In the genomic region with DNA sequence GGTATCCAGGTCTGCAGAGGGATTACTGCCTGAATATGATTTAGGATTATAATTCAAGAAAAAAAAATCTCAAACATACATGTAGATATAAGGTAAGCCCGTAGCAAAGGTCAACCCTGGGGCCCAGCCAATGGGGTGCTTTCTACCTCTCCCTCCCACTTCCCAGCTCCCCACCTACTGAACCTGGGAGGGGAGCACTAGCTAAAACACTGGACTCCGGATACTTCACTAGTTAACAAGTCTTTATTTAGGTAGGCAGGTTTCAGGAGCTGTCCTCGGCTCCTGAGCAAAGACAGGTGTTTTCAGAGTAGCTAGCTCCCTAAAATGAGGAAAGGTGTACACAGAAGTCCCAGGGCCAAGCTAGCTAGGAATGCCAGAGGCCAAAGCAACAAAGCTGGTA, we compare ENCODE assay signal across 14 mouse cellular contexts. TPM values are rescaled to one million over a fixed set of nuclear protein-coding genes. Genes with fewer than 3 reads are reported as not detected.
A peak's percentile ranks its signal among the peaks of the same experiment; 100 is the strongest.
DNase-seq lines count a peak whose midpoint lies in the region; ATAC-seq and TF ChIP-seq lines count a peak whose summit lies in the region.
"Had no signal": no experiment of that assay in that cellular context is flagged by ENCODE, and none has a peak within 500 bp of the region (broad histone marks: within the 10 kb centered on the region; RNA-seq: fewer than 3 reads in every experiment).

No protein-coding gene starts in this region.

- TF ChIP-seq POLR2A in bone marrow macrophage, adult 2 months (IDR thresholded peaks at IDR 0.05; ENCODE audit: borderline replicate concordance, low read depth, low read length), result no peak

- no peak for ATAC-seq in intestine, embryonic 15.5 days
- ATAC-seq in intestine, postnatal 0 days, result no peak
- no peak for ATAC-seq in intestine, embryonic 16.5 days
- ATAC-seq in midbrain, embryonic 14.5 days (ENCODE audit: low FRiP score, low TSS enrichment), result no peak
- ATAC-seq: lung, postnatal 0 days had no signal

- 75% methylated on average over 3 of the region's 3 CpGs for WGBS in intestine, embryonic 15.5 days
- 65% methylated on average over 3 of the region's 3 CpGs for WGBS in intestine, postnatal 0 days
- WGBS in intestine, embryonic 16.5 days, result 71% methylated on average over 3 of the region's 3 CpGs
- 84% methylated on average over 3 of the region's 3 CpGs for WGBS in midbrain, embryonic 14.5 days

- peaks cover 10% of the 10 kb centered on the region for H3K4me1 ChIP-seq in intestine, embryonic 15.5 days (replicated peaks)
- peaks cover 4% of the 10 kb centered on the region; the same call in 1 of the 2 replicates for H3K4me1 ChIP-seq in intestine, postnatal 0 days (replicated peaks; ENCODE audit: control insufficient read depth, insufficient read depth, low read length)
- peaks cover 19% of the 10 kb centered on the region for H3K4me1 ChIP-seq in bone marrow macrophage, adult 2 months (ENCODE audit: control insufficient read depth, insufficient read depth, low read length)
- H3K4me1 ChIP-seq in intestine, embryonic 16.5 days (ENCODE audit: control insufficient read depth, insufficient read depth, low read length), result peaks cover 12% of the 10 kb centered on the region
- peaks cover 13% of the 10 kb centered on the region for H3K4me1 ChIP-seq in midbrain, embryonic 14.5 days (ENCODE audit: control insufficient read depth, insufficient read depth, low read length)

- TF ChIP-seq CTCF in intestine, postnatal 0 days (IDR thresholded peaks at IDR 0.05; ENCODE audit: low read depth), result no peak
- no peak for TF ChIP-seq CTCF in bone marrow macrophage, adult 2 months (IDR thresholded peaks at IDR 0.05; ENCODE audit: low read depth, low read length)

- H3K27ac ChIP-seq in intestine, embryonic 15.5 days, result no peak overlapping the region
- no peak overlapping the region for H3K27ac ChIP-seq in intestine, postnatal 0 days (ENCODE audit: low read depth, low read length)
- peak overlapping the region; percentile 85 for H3K27ac ChIP-seq in bone marrow macrophage, adult 2 months (ENCODE audit: insufficient read depth, low read depth, low read length)
- no peak overlapping the region for H3K27ac ChIP-seq in intestine, embryonic 16.5 days (ENCODE audit: low read length)
- H3K27ac ChIP-seq in midbrain, embryonic 14.5 days (replicated peaks; ENCODE audit: low read depth, low read length), result peak overlapping the region; percentile 88

- H3K4me3 ChIP-seq in intestine, embryonic 15.5 days (replicated peaks), result no peak overlapping the region
- no peak overlapping the region for H3K4me3 ChIP-seq in intestine, postnatal 0 days (ENCODE audit: low read depth, low read length)
- no peak overlapping the region for H3K4me3 ChIP-seq in bone marrow macrophage, adult 2 months (ENCODE audit: insufficient read depth, low read length)
- no peak overlapping the region for H3K4me3 ChIP-seq in intestine, embryonic 16.5 days (ENCODE audit: low read length)
- H3K4me3 ChIP-seq in midbrain, embryonic 14.5 days (replicated peaks; ENCODE audit: low read depth, low read length), result no peak overlapping the region

- H3K36me3 ChIP-seq in intestine, embryonic 15.5 days, result peaks cover 4% of the 10 kb centered on the region
- H3K36me3 ChIP-seq in intestine, postnatal 0 days (ENCODE audit: control insufficient read depth, insufficient read depth), result peaks cover 21% of the 10 kb centered on the region
- peaks cover 6% of the 10 kb centered on the region; the same call in 1 of the 2 replicates for H3K36me3 ChIP-seq in intestine, embryonic 16.5 days (ENCODE audit: control insufficient read depth, insufficient read depth, low read length)
- H3K36me3 ChIP-seq in midbrain, embryonic 14.5 days (ENCODE audit: control insufficient read depth, insufficient read depth, low read length), result peaks cover 23% of the 10 kb centered on the region

- no peaks in the 10 kb centered on the region for H3K9me3 ChIP-seq in intestine, embryonic 15.5 days
- no peaks in the 10 kb centered on the region for H3K9me3 ChIP-seq in intestine, postnatal 0 days (ENCODE audit: control insufficient read depth)
- no peaks in the 10 kb centered on the region for H3K9me3 ChIP-seq in intestine, embryonic 16.5 days (ENCODE audit: control insufficient read depth, low read length)
- no peaks in the 10 kb centered on the region for H3K9me3 ChIP-seq in midbrain, embryonic 14.5 days (ENCODE audit: control insufficient read depth, low read length)

- no peaks in the 10 kb centered on the region for H3K27me3 ChIP-seq in intestine, embryonic 15.5 days (replicated peaks)
- no peaks in the 10 kb centered on the region for H3K27me3 ChIP-seq in intestine, postnatal 0 days (replicated peaks; ENCODE audit: control insufficient read depth, insufficient read depth, low read length)
- H3K27me3 ChIP-seq in intestine, embryonic 16.5 days (replicated peaks; ENCODE audit: control insufficient read depth, insufficient read depth, low read length), result no peaks in the 10 kb centered on the region
- no peaks in the 10 kb centered on the region for H3K27me3 ChIP-seq in midbrain, embryonic 14.5 days (ENCODE audit: control insufficient read depth, insufficient read depth, low read length)

- H3K9ac ChIP-seq in intestine, embryonic 15.5 days, result no peak overlapping the region
- H3K9ac ChIP-seq in intestine, postnatal 0 days (ENCODE audit: low read depth, low read length), result no peak overlapping the region
- H3K9ac ChIP-seq in intestine, embryonic 16.5 days (ENCODE audit: low read depth, low read length), result 0 out of 2 replicates have a peak overlapping the region, but pooled peaks have one; percentile 8
- H3K9ac ChIP-seq in midbrain, embryonic 14.5 days (replicated peaks; ENCODE audit: low read length), result peak overlapping the region; percentile 67; the same call in 1 of the 2 replicates

- H3K4me2 ChIP-seq in intestine, embryonic 15.5 days (replicated peaks), result peak overlapping the region; percentile 87; the same call in 1 of the 2 replicates
- no peak overlapping the region for H3K4me2 ChIP-seq in intestine, postnatal 0 days (replicated peaks; ENCODE audit: low read depth)
- no peak overlapping the region for H3K4me2 ChIP-seq in intestine, embryonic 16.5 days (ENCODE audit: low read depth, low read length)
- no peak overlapping the region for H3K4me2 ChIP-seq in midbrain, embryonic 14.5 days (ENCODE audit: low read length)

- DNase-seq in midbrain, embryonic 14.5 days, result no peak
- DNase-seq in spleen, adult 18-20 months, result no peak
- DNase-seq in adrenal gland, postnatal 4 days (ENCODE audit: low spot score in 2 of 2), result no peak
- DNase-seq: heart, adult 2 months; heart, postnatal 14 days; kidney, adult 8-10 months; right cerebral cortex, postnatal 4 days had no signal

RNA-seq across cellular contexts. Expression of gene Rps6kb2, which starts 0.9 kb away (rescaled TPM):
- 40.7 and 41.9 TPM in 2 replicates for polyA plus RNA-seq in intestine, embryonic 15.5 days (2015; fragmentation: Nextera tagmentation; extraction: Ambion mirVana)
- 33.9 and 35.1 TPM in 2 replicates for polyA plus RNA-seq in intestine, postnatal 0 days (2015; fragmentation: Nextera tagmentation; extraction: Ambion mirVana)
- 32.3 and 39.5 TPM in 2 replicates for polyA plus RNA-seq in bone marrow macrophage, adult 2 months (2012; ENCODE audit: insufficient read depth, insufficient read length, missing spikeins)
- 43.9 and 49.7 TPM in 2 replicates for polyA plus RNA-seq in intestine, embryonic 16.5 days (2015; fragmentation: Nextera tagmentation; extraction: Ambion mirVana)
- polyA plus RNA-seq in midbrain, embryonic 14.5 days (2014; fragmentation: Nextera tagmentation; extraction: Ambion mirVana), result 37.3 and 42.2 TPM in 2 replicates
- total RNA-seq in adrenal gland, postnatal 4 days (2021), result 10 to 100 TPM; 46.6 to 50.0 TPM

RNA-seq across cellular contexts. Expression of gene Ptprcap, which starts 10.7 kb away (rescaled TPM):
- 3.9 and 5.4 TPM in 2 replicates for polyA plus RNA-seq in intestine, embryonic 15.5 days (2015; fragmentation: Nextera tagmentation; extraction: Ambion mirVana)
- 2.7 and 3.4 TPM in 2 replicates for polyA plus RNA-seq in intestine, postnatal 0 days (2015; fragmentation: Nextera tagmentation; extraction: Ambion mirVana)
- polyA plus RNA-seq in bone marrow macrophage, adult 2 months (2012; ENCODE audit: insufficient read depth, insufficient read length, missing spikeins), result 0.87 and 2.3 TPM in 2 replicates
- 5.8 and 6.7 TPM in 2 replicates for polyA plus RNA-seq in intestine, embryonic 16.5 days (2015; fragmentation: Nextera tagmentation; extraction: Ambion mirVana)
- polyA plus RNA-seq in midbrain, embryonic 14.5 days (2014; fragmentation: Nextera tagmentation; extraction: Ambion mirVana), result 0.55 and 0.64 TPM in 2 replicates
- total RNA-seq in adrenal gland, postnatal 4 days (2021), result 1 to 10 TPM; 5.1 to 5.2 TPM

RNA-seq across cellular contexts. Expression of gene Carns1, which starts 11.2 kb away (rescaled TPM):
- 1.7 and 2.0 TPM in 2 replicates for polyA plus RNA-seq in intestine, embryonic 15.5 days (2015; fragmentation: Nextera tagmentation; extraction: Ambion mirVana)
- 0.90 TPM in 2 replicates for polyA plus RNA-seq in intestine, postnatal 0 days (2015; fragmentation: Nextera tagmentation; extraction: Ambion mirVana)
- polyA plus RNA-seq in bone marrow macrophage, adult 2 months (2012; ENCODE audit: insufficient read depth, insufficient read length, missing spikeins), result 0.68 and 1.1 TPM in 2 replicates
- 1.3 and 1.4 TPM in 2 replicates for polyA plus RNA-seq in intestine, embryonic 16.5 days (2015; fragmentation: Nextera tagmentation; extraction: Ambion mirVana)
- polyA plus RNA-seq in midbrain, embryonic 14.5 days (2014; fragmentation: Nextera tagmentation; extraction: Ambion mirVana), result 3.9 and 6.0 TPM in 2 replicates
- total RNA-seq in adrenal gland, postnatal 4 days (2021), result 1 to 10 TPM; 5.5 to 7.3 TPM
- polyA plus RNA-seq: erythroblast, embryonic 14.5 days had no signal

RNA-seq across cellular contexts. Expression of gene Coro1b, which starts 15.7 kb away (rescaled TPM):
- 207 and 214 TPM in 2 replicates for polyA plus RNA-seq in intestine, embryonic 15.5 days (2015; fragmentation: Nextera tagmentation; extraction: Ambion mirVana)
- 237 and 239 TPM in 2 replicates for polyA plus RNA-seq in intestine, postnatal 0 days (2015; fragmentation: Nextera tagmentation; extraction: Ambion mirVana)
- 276 and 314 TPM in 2 replicates for polyA plus RNA-seq in bone marrow macrophage, adult 2 months (2012; ENCODE audit: insufficient read depth, insufficient read length, missing spikeins)
- 264 and 288 TPM in 2 replicates for polyA plus RNA-seq in intestine, embryonic 16.5 days (2015; fragmentation: Nextera tagmentation; extraction: Ambion mirVana)
- polyA plus RNA-seq in midbrain, embryonic 14.5 days (2014; fragmentation: Nextera tagmentation; extraction: Ambion mirVana), result 105 and 117 TPM in 2 replicates
- 100 to 1,000 TPM; 192 to 203 TPM for total RNA-seq in adrenal gland, postnatal 4 days (2021)

RNA-seq across cellular contexts. Expression of gene Cabp4, which starts 20.3 kb away (rescaled TPM):
- 0.09 and 0.19 TPM in 2 replicates for polyA plus RNA-seq in intestine, embryonic 15.5 days (2015; fragmentation: Nextera tagmentation; extraction: Ambion mirVana)
- polyA plus RNA-seq in intestine, postnatal 0 days (2015; fragmentation: Nextera tagmentation; extraction: Ambion mirVana), result 0.33 TPM in 2 replicates
- not detected in 2 replicates for polyA plus RNA-seq in bone marrow macrophage, adult 2 months (2012; ENCODE audit: insufficient read depth, insufficient read length, missing spikeins)
- 0.11 and 0.20 TPM in 2 replicates for polyA plus RNA-seq in intestine, embryonic 16.5 days (2015; fragmentation: Nextera tagmentation; extraction: Ambion mirVana)
- polyA plus RNA-seq in midbrain, embryonic 14.5 days (2014; fragmentation: Nextera tagmentation; extraction: Ambion mirVana), result 0.14 and 0.15 TPM in 2 replicates
- under 1 TPM in 1 of 2 experiments, not detected in 1; 0.20 TPM for total RNA-seq in adrenal gland, postnatal 4 days (2021)
- total RNA-seq: heart, adult 2 months; heart, postnatal 14 days had no signal
- polyA plus RNA-seq: stomach, embryonic 14.5 days had no signal

Comparison
In these comparisons a context has a peak if more than half of its experiments do, and no peak if none do; other contexts are left out.
1. H3K9ac ChIP-seq: peak in intestine, embryonic 16.5 days (single experiment) and midbrain, embryonic 14.5 days (single experiment); none in intestine, embryonic 15.5 days (single experiment) and intestine, postnatal 0 days (single experiment).
2. H3K27ac ChIP-seq: peak in bone marrow macrophage, adult 2 months (single experiment) and midbrain, embryonic 14.5 days (single experiment); none in intestine, embryonic 15.5 days (single experiment), intestine, postnatal 0 days (single experiment) and intestine, embryonic 16.5 days (single experiment).